Mouse (Mus musculus) MEL (cell line): ENCODE results near the gene Dvl2.

Experiments used
- CTCF ChIP-seq, 3 experiments: IDR thresholded peaks in 2 of 3; conservative IDR thresholded peaks in 1 of 3; 2 replicates each; pipeline ENCODE4 v1.5.1; 2011 to 2012; ENCODE audit warnings: low read length in 3 of 3, low read depth in 2 of 3, mild to moderate bottlenecking in 2 of 3, improper control_type of control experiment in 1 of 3, inconsistent platforms in 1 of 3, mixed read lengths in 1 of 3, moderate library complexity in 1 of 3; ENCODE audit not compliant: control insufficient read depth in 1 of 3, insufficient read depth in 1 of 3, poor library complexity in 1 of 3, severe bottlenecking in 1 of 3
- GATA1 ChIP-seq: IDR thresholded peaks from 2 replicates; pipeline ENCODE4 v1.6.1; 2011; ENCODE audit warnings: low read depth, low read length, improper control_type of control experiment
- MAFK ChIP-seq: IDR thresholded peaks from 2 replicates; pipeline ENCODE4 v1.6.1; 2011; ENCODE audit warnings: low read depth, mild to moderate bottlenecking, low read length, improper control_type of control experiment, borderline replicate concordance
- POLR2A ChIP-seq, 2 experiments: IDR thresholded peaks; 2 replicates each; pipeline ENCODE4 v1.6.1; 2011 to 2012; ENCODE audit warnings: low read length in 2 of 2, mild to moderate bottlenecking in 2 of 2, control low read depth in 1 of 2, improper control_type of control experiment in 1 of 2, low read depth in 1 of 2, moderate library complexity in 1 of 2; ENCODE audit not compliant: control insufficient read depth in 1 of 2, insufficient read depth in 1 of 2, poor library complexity in 1 of 2
- TCF12 ChIP-seq: IDR thresholded peaks from 2 replicates; pipeline ENCODE4 v1.6.1; 2014; ENCODE audit warnings: low read depth, mild to moderate bottlenecking, inconsistent platforms, low read length, improper control_type of control experiment, moderate library complexity

- TF ChIP-seq POLR2A (IDR thresholded peaks at IDR 0.05; ENCODE audit: control insufficient read depth in 1 of 2, insufficient read depth in 1 of 2, low read depth in 1 of 2, low read length in 2 of 2, poor library complexity in 1 of 2) (peak; percentile 85 to 93), TCF12 (peak; percentile 51), CTCF (IDR thresholded peaks at IDR 0.05 in 2 of 3, conservative IDR thresholded peaks at IDR 0.05 in 1 of 3; ENCODE audit: control insufficient read depth in 1 of 3, insufficient read depth in 1 of 3, low read depth in 2 of 3, low read length in 3 of 3, poor library complexity in 1 of 3, severe bottlenecking in 1 of 3) (no peak), GATA1 (no peak), MAFK (no peak)
Measured at GRCm38 (mm10) chr11:70000396-70000898, at the start of gene Dvl2.
